Mouse (Mus musculus) left cerebral cortex, adult 8-10 months (tissue): ENCODE data around the gene Synpo2l. TPM values are rescaled to one million over a fixed set of nuclear protein-coding genes. Genes with fewer than 3 reads are reported as not detected.
A peak's percentile ranks its signal among the peaks of the same experiment; 100 is the strongest.
"Not testable (repeated sequence)": the region's sequence is repeated elsewhere in the genome, so short reads cannot be mapped to it uniquely, and the experiment has no call there.

Experiments
- DNase-seq, 2 experiments: peaks; one replicate each; pipeline ENCODE4 v3.0.0; 2022; ENCODE audit warnings: low spot score in 2 of 2
- total RNA-seq, 4 experiments: library from RNA; stranded (reverse); gene quantifications; 2 replicates each; pipeline ENCODE4 v1.2.4; 2022

Synpo2l gene
- total RNA-seq, 4 experiments from 2014 or later = 0.23 to 0.57 (median 0.47) TPM

DNA sequence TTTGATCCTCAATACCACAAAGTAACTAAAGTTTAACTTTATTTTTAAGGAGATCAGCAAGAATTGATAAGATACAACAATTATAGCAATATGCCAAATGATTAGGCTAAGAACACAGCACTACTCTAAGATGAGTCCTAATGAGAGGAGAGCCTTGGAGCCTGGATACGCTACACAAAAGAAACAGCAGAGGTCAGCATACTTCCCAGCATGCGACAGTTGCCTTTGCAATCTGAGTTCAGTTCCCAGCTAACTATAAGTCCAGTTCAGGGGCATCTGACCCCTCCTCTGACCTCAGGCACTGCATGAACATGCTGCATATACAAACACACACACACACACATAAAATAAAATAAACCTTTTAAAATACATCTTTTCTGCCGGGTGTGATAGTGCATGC lies 22.6 kb downstream of the Synpo2l start:
- DNase-seq = no peak

DNA sequence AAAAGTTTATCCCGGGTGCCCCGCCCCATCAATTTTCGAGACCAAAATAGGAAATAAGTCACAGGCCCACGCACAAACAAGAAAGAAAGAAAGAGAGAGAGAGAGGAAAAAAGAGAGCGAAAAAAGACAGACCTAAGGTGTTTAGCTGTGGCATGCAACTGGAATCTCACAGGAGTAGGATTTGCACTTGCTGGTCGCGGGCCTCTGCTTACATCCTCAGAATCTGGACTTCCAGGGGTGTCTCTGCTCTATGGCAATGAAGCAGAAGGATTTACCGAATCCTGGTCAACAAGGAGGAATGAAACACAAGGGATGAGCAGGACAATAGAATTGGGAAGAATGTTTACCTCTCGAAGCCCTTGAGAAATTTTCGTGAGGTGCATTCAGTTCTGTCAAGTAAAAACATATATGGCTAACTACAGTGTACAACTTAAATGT lies 26.7 kb downstream of the Synpo2l start:
- DNase-seq = no peak

DNA sequence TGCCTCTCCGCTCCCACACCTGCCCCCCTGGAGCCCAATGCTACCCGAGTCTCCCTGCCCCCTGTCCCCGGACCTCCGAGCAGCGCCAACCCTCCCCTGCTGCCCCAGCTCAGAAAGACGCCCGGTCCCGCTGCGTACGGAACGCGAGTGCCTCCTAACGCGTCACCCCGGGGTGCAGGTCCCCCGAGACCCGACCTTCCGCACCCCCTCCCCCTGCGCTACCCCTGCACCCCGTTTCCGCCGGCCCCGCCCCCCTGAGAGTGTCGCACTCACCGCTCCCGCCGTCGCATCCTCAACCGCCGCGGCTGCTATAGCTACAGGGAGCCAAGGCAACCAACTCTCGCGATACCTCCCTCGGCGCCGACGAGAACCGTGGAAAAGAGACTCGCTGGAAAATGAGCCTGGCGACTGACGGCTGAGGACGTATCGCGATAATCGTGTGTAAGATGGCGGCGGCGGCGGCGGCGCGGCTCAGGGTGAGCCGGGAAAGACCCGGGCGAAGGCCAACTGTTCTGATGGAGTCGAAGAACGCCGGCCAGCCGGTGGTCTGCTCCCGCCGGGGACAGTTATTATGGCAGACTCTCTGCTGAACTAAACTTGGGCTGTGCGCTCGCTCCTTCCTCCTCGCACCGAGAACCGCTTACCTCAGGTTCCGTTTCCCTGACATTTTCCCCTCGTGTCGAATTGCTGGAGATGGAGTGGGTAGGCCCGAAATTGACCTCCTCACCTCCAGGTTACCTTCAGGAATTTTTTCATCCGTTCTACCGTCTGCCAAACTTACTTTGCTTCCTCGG lies 27.3 kb downstream of the Synpo2l start, which contains the start of gene Usp54:
TSS of gene Usp54 (minus strand) at position 420 of the 794 bp plus-strand sequence.
- peak; percentile 93 to 96 for DNase-seq

DNA sequence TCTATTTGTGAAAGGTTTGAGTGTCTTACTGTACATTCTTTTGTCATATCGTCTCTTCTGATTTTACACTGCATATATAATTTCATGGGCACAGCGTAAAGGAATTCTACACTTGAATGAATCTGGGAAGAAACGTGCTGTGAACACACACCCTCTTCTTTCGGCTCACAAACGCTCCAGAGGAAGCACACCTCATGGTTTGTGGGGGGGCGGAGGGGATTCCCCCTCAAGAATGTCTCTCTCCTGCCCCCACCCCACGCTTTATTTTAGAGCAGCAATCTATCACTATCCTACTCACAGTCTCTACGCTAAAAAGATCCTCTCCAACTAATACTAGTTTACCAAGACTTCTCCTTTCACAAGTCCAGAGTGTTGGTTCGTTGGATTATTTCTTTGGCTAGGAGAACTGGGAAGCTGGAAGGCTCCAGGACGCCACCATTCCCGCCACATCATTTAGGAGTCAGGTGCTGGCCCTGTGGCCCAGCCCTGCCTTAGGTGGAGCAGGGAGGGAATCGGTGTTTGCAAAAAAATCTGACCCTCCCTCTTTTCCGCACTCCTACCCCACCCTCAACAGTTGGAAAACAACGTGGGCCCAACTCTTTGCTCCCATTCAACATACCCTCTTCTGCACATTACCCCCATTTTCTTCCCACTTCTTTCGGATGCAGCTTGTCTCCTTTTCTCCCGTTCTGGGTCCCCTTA lies 28.1 kb downstream of the Synpo2l start:
- no peak for DNase-seq

DNA sequence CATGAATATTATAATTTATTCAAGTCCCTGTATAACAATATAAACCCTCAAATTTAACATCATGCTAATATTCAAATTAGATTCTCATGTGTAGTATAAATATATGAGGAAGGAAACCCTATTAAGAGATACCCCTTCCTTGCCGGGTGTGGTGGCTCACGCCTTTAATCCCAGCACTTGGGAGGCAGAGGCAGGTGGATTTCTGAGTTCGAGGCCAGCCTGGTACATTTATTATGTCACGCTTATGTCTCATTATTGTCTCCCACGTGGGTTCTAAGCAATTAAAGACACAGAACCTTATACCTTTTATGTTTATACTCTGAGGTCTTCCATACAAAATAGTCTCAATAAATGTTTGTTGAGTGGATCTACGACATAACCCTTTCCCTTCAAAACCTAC lies 29.5 kb downstream of the Synpo2l start:
- DNase-seq = no peak

DNA sequence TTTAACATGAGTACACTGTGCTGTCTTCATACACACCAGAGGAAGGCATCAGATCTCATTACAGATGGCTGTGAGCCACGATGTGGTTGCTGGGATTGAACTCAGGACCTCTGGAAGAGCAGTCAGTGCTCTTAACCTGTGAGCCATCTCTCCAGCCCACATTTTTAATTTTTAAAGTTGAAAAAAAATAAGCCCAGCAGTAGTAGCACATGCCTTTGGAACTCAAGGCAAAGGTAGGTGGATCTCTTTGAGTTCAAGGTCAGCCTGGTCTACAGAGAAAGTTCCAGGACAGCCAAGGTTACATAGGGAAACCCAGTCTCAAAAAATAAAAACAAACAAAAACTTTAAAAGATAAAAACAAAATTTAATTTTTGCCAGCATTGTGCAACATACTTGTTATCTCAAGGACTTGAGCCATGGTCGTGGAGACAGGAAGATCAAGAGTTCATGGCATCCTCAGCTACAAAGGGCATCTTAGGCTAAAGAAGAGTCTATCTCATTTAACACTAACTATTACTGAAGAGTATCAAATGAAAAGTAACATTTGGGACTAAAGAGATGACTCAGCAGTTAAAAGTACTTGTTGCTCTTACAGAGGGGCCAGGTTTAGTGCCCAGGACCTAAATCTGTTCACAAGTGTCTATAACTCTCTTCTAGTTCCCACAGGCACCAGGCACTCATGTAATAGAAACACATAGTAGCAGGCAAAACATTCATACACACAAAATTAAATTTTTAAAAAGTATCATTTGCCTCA lies 30.2 kb downstream of the Synpo2l start:
- no peak for DNase-seq

DNA sequence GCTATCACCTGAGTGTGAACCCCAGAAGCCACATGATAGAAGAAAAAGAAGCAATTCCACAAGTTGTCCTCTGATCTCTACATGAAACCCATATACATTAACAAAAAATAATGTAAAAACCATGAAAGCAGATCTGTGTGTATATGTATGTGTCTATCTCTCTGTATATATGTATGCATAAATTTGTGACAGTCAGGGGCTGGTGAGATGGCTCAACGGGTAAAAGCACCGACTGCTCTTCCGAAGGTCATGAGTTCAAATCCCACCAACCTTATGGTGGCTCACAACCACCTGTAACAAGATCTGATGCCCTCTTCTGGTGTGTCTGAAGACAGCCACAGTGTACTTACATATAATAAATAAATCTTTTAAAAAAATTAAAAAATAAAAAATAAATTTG lies 31.2 kb downstream of the Synpo2l start:
- not testable (repeated sequence) for DNase-seq

DNA sequence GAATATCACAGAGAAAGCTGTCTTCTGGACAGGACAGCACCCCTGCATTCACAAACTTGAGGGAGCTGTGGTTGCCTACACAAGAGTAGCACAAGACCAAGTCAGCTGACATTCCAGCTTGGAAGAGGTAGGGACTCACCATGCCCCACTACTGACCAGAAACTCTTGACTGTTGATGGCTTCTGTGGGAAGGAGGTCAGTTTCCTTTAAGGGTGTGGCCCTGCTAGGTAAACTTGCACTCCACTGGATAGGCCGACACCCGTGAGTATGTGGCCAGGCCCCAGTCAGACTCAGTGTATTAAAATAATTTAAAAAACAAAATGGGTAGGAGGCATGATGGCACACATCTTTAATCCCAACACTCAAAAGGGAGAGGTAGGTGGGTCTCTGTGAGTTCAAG lies 32.6 kb downstream of the Synpo2l start:
- no peak for DNase-seq

DNA sequence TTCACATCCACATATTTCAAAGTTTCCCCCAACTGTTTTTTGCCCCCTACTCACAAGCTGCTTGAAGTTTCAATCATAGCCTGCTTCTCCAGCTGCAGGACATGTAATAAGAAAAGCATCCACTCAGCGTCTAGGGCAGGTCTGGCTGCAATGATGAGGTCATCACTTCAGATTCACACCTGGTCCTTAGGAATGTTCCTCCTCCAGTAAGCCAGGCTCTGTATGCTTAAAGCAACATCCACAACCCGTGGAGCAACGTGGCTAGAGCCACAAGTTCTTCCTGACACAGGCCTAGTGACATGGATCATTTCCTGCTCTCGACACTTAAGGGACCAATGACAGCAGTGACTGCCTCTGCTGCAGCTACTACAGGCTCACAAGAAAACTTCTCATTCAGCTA lies 36.9 kb downstream of the Synpo2l start:
- no peak for DNase-seq

DNA sequence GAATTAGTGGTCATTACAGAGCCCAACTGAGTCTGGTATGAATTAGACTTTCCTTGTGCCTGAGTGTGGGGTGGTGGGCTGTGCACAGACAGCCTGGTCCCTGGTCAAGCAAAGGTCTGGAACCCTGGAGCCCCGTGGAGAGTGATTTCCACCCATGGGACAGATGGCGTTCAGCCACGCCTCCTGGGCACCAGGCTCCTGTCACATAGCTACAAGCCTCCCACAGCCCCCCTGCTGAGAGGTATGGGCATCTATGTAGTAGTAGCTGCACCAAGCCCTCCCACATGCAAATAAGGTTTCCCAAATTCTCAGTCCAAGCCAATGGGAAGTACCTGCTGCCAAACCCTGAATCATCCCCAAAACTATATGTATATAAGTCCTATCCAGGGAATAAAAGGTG lies 41.2 kb downstream of the Synpo2l start:
- DNase-seq = no peak

DNA sequence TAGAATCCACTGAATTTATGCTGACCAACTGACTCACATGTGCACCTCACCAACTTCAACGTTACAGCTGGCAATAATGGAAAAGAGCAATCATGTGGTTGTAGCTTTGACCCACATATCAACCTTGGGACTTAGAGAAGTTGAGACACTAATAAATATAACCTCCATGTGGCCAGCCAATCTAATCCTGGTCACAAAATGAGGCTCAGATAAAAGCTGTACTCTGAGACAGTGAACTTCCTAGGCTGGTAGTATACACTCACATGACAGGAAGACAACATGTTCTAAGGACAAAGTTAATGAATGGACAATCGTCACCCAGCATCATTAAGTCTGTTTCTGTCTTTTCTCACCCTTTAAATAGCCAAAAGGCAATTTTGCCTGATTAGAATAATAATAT lies 41.7 kb downstream of the Synpo2l start:
- DNase-seq = no peak

DNA sequence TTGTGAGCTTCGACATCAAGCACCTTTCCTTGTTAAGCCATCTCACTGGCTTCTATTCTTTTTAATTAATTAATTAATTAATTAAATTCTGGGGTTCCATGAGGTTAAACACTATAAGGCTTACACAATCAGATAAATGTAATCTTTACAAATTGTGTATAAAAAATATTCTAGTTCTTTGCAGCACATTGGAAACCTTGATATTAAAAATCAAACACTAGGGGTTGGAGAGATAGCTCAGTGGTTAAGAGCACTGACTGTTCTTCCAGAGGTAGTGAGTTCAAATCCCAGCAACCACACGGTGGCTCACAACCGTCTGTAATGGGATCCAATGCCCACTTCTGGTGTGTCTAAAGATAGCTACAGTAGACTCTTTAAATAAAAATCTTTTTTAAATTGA lies 45.2 kb downstream of the Synpo2l start:
- no peak for DNase-seq

DNA sequence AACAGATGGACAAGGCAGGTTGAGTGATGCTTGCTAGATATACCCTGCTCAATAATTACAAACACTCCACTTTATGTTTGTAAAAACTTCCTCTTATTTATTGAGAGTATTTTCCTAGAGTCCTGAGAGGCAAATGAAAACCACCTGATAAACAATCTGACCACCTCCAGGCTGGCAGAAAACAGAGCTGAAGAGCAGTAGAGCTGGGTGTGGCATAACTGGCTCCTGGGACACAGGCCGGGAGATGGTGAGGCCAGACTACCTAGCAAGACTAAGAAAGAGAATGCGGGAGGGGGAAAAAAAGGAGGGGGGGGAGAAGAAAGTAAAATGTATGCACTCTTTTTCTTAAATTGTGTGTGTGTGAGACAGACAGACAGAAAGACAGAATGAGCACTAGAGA lies 45.7 kb downstream of the Synpo2l start:
- no peak for DNase-seq

DNA sequence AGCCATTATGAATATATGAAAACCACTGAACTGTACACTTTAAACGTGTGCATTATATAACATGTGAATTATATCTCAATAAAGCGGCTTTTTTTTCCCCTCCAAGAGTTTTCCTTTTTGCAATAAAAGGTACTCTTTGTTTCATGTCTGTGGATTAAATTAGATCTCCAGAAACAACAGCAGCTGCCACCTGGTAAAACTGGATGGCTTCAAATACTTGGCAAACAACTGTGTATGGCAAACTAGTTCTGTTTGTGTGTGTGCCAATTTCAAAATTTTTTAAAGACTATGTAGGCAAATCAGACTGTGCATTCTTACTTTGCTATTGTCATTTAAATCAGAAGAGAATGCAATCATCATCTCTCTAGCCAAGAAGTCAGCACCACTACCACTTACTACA lies 46.3 kb downstream of the Synpo2l start:
- DNase-seq = no peak

DNA sequence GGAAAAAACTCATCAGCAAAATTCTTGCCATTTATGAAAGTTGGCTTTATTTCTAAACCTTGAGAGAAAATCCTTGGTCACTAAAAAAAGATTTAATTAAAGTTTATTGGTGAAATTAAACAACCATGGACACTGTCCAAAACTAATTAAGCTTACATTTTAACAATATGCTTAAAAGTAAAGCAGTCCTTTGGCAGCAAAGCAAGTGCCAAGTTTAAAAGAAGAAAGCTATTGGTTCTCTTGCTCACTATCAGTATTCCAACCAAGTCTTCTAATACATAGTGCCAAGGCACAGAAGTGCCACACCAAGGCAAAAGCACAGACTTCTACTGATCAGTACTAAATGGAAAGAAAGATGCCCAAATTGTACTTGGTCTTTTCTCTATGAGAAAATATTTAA lies 49.0 kb downstream of the Synpo2l start:
- no peak for DNase-seq

DNA sequence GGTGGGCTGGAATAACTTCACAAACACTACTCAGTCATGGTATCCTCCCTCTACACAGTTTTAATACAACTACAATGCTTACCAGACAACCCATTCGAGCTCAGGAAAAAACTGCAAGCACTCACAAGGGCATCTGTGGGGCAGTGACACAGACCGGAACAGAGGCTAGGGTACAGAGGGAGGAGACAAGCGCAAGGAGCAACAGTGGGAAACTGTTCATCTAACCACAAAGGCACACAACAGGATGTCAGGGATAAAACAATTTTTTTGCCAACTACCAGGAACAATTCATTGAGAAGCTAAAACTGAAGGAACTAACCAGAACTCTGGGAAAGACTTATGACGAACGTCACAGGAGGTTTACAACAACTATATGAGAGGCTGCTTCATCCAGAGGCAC lies 49.9 kb downstream of the Synpo2l start:
- DNase-seq = no peak

DNA sequence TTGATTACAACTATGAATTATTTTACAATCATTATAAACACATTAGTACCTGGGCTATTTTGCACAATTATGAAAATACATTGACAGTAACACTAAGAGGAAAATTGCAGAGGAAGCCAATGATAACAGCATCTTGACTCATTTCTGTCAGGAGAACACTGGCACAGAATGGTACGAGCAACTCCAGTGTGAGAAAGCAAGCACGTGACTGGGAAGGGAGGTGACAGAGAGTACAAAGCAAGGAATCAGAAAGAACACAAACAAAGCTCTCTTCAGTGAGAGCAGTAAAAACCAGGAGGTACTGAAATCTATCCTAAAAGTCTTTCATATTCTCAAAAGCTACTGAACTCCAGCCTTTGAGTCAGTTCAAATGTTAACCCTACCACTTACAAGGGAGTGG lies 51.7 kb downstream of the Synpo2l start:
- no peak for DNase-seq

DNA sequence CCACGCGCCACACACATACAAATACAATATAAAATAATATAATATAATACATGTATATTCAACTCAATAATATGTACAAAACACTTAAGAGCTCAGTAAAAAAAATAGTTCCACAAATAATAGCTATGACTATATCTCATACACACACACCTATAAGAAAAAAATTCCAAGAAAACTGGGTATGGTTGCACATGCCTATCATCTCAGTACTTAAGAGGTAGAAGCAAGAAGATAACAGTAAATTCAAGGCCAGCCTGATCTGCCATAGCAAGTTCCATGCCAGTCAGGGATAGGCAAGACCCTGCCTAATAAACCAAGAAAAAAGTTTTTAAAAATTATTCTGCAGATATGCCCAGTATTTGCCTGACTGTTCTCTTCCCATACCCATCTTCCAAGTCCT lies 53.1 kb downstream of the Synpo2l start:
- no peak for DNase-seq

DNA sequence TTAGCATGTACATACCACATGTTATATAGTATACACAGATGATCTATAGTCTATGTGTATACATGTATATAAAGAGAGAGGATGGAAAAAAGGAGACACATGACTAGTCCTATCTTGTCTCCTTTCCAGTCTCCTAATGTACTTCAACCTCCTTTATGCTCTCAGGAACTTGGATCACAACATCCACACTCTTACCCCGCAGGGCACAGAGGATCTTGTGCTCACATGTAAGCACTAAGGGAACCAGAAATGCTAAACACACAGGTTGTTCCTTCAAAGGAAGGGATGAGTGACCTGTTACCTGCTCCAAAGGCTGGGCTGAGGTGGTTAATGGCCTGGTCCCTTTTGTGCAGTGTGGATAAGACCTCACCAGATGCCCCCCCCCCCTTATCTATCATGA lies 55.3 kb downstream of the Synpo2l start:
- DNase-seq = no peak

DNA sequence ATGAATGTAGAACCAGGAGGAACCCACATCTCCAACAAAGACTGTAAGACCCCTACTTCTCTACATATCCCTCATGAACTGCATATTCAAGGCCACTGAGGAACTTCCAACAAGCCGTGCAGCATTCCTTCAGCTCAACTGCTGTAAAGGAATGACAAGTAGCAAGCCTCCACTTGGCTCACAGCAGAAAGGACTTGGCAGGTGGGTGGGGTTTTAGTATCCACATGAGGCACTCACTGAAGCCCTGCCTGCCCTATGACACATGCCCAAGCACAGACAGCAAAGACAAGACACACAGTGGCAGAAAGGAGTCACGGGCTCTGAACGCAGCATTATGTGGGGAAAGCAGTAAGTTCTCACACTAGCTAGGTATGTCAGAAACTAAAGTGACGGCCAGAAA lies 58.0 kb downstream of the Synpo2l start:
- no peak for DNase-seq

DNA sequence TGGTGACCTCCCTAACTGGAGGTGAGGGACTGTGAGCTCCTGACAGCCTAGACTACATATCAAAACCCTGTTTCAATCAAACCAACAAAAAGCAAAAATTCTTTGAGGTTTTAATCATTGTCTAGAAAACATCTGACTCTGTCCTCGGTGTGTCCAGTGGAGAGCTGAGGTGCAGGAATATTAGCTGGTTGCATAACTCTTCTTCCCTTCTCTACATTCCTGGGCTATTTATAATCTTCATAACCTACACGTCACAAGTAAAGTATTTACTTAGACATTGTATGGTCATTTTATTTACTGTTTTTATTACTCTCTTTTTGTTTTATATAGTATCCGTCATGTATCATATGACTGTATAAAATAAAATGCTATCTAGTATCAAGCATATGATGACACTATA lies 58.6 kb downstream of the Synpo2l start:
- no peak for DNase-seq
